Mouse (Mus musculus): ENCODE data around the gene Mef2b.

GRCm38 (mm10) chr8:70215092-70215491 lies 75.6 kb downstream of the Mef2b start:
- no peak for TF ChIP-seq CTCF (IDR thresholded peaks at IDR 0.05; ENCODE audit: control insufficient read depth, insufficient read depth, insufficient read length)
- no peak for TF ChIP-seq MAX (IDR thresholded peaks at IDR 0.05)
- no peak for TF ChIP-seq MYOD1 (IDR thresholded peaks at IDR 0.05; ENCODE audit: control insufficient read depth, insufficient read length, low read depth)
- TF ChIP-seq USF1 (IDR thresholded peaks at IDR 0.05; ENCODE audit: low read depth), result no peak

Data from C2C12 (cell line).